Mouse (Mus musculus): ENCODE measurements around the gene Iqsec1.
A peak's percentile ranks its signal among the peaks of the same experiment; 100 is the strongest.

DNA sequence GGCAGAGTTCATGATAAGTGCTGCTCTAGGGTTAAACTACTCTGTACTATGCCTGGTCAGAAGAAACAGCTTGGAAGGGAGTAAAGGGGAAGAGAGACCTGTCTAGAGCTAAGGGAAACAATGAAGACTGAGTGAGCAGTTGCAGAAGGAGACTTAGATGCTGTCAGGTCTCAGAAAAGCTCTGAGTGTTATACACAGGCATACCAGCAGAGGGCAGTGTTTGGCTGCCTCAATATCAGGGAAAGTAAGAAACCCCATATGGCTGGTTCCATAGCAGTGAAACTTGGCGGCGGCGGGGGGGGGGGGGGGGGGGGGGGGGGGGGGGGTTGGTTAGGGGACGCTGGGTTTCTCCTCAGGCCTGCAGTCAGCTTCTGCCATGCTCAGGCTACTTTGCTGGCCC lies 169.5 kb downstream of the Iqsec1 start:
- TF ChIP-seq CTCF (IDR thresholded peaks at IDR 0.05; ENCODE audit: low read depth, low read length) (peak; percentile 87), POLR2AphosphoS5 (IDR thresholded peaks at IDR 0.05; ENCODE audit: insufficient replicate concordance, low read depth, low read length) (no peak), TAL1 (conservative IDR thresholded peaks at IDR 0.05; ENCODE audit: low read depth, low read length) (no peak)
